Mouse (Mus musculus) retina, postnatal 7 days (tissue): ENCODE data around the gene Slc23a3.

Experiments used
- DNase-seq: peaks from one replicate; pipeline ENCODE4 v3.0.0-alpha.2; 2012; ENCODE audit warnings: low read depth, low spot score

Slc23a3 gene

GRCm38 (mm10) chr1:75133421-75134207 is at the start of gene Slc23a3:
Slc23a3 (minus strand) TSS chr1:75133890.
- DNase-seq = no peak

GRCm38 (mm10) chr1:75182160-75182559 is 48.5 kb upstream of the Slc23a3 start:
- DNase-seq = no peak

- DNase-seq = no peak
Measured at GRCm38 (mm10) chr1:75181377-75181870, 47.7 kb upstream of the Slc23a3 start.

- DNase-seq = no peak
Measured at GRCm38 (mm10) chr1:75180741-75181140, 47.1 kb upstream of the Slc23a3 start.

DNA sequence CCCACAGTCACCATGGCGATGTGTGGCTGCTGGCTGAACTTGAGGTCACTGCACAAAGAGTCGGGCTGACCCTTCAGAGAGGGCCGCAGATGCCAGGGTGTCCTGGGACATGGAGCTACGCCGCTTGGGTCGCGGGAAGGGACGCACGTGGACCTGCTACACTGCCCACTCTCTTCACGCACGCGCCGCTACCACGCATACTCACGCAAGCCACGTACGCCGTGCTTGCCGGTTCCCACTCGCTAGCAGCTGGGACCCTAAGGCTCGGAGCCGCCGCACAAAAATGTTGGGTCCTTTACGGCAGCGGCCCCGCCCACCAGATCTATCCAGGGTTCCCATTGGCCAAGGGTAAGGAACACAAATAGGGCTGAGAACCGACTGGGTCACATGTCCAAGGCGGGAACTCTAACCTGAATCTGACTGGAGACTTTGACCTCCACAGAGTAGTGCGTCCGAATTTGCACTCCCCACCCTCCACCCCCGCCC is 46.5 kb upstream of the Slc23a3 start, which contains the start of gene Abcb6:
Gene Abcb6, minus strand, starts transcription at position 288 of the 486 bp plus-strand sequence.
- peak; percentile 86 for DNase-seq

DNA sequence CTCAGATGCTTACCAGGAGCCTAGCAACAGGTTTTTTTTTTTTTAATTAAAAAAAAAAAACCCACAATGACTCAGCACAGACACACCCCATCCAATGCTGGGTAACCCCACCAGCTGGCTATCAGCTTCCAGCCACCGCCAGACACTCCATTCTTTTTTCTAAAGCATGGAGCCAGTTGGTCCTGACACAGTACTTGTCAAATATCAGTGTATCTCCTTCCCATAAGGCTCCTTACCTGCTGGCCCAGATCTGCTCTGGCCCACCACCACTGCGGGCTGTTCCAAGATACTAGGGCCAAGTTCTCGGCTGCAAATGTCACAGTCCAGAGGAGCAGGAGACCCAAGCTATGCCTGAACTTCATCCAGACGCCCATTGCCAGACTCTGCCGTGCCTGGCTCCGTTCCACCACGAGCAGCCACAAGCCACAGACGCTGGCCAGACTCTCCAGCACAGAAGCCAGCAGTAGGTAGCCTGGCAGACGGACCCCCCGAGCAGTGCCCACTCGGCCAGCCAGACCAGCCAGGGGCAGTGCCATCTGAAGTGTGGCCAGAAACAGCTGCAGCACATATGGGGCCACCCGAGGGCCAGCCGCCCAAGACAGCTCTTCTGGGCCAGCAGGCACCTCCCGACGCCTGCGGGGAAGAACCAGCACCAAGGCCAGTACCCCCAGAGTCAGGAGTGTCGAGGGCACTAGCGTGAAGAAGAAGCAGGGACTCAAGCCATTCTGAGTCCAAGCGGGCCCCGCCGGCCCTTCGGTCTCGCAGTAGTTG is 45.8 kb upstream of the Slc23a3 start:
- DNase-seq = no peak

DNA sequence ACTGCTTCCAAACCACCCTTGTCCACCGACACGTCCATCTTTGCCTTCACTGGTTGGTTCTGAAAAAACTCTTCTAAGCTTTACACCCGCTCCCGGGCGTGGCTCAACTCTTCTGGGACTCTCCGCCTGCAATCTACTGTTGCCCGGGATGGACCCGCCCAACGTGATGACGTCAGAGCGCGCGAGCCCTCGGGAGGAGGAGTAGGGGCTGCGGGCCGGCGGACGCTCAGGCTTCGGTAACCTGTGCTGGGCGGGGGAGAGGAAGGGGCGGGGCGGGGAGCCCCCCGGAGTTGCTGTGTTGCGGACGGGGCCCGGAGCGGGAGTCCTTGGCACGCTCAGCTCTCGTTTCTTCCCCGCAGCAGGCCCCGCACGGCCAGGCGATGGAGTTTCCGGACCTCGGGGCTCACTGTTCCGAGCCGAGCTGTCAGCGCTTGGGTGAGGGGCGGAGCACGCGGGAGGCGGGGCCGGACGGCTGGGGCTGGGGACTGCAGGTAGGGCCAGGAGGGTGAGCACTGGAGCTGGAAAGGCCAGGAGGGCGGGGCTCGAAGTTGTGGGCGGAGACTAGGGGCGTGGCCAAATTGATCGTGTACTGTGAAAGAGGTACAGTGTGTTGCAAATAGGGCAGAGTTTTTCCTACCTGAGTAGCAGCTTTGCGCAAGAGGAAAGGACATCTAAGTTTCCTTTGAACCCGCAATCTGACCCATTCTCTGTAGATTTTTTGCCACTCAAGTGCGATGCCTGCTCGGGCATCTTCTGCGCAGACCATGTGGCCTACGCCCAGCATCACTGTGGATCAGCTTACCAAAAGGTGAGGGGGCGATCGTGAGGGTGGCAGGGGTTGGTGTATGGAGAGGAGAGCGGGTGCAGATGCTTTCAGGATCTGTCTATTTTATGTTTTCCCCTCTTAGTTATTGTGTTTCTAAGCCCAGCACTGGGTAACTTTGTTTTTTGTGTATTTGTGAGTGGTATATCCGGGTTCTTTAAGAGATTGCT is 35.1 kb upstream of the Slc23a3 start, which contains the start of gene Zfand2b:
Gene Zfand2b, plus strand, starts transcription at position 175 of the 993 bp plus-strand sequence.
- DNase-seq = peak; percentile 88

GRCm38 (mm10) chr1:75168093-75168471 is 34.4 kb upstream of the Slc23a3 start:
- no peak for DNase-seq

GRCm38 (mm10) chr1:75160256-75160617 is 26.5 kb upstream of the Slc23a3 start:
- no peak for DNase-seq

- no peak for DNase-seq
Measured at GRCm38 (mm10) chr1:75159540-75160255, 26.0 kb upstream of the Slc23a3 start.

DNA sequence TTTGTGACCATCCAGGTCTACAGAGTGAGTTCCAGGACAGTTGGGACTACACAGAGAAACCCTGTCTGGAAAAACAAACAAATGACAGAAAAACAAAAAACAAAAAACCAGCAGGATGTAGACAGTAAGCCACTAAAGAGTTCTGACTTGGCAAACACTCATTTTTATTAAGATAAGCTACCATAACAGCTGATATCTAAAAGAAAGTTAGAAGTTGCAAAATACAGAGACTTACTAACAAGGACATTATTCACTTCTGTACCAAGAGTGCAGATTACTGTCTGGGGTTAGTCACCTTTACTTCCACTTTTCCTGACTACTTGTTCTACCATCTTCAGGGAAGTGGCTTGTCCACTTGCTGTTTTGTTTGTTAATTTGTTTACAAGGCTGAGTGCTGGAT is 25.3 kb upstream of the Slc23a3 start:
- DNase-seq = no peak

DNA sequence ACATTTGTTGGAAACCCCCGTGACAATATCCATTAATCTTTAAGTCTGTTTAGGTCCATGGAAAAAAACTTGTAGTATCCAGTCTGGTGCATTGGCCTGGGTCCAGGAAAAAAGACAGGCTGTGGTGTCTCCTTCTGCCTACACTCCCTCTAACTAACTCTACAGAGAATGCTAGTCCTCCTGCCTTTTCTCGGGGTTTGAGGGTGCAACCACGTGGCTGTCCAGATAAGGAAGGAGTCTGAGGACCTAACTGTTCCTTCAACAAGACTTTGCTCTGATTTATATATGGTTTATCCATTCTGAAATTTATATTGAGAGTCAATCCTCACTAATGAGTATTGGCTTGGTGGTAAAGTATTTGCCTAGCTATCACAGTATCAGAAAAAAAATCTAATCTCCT is 22.1 kb upstream of the Slc23a3 start:
- no peak for DNase-seq

DNA sequence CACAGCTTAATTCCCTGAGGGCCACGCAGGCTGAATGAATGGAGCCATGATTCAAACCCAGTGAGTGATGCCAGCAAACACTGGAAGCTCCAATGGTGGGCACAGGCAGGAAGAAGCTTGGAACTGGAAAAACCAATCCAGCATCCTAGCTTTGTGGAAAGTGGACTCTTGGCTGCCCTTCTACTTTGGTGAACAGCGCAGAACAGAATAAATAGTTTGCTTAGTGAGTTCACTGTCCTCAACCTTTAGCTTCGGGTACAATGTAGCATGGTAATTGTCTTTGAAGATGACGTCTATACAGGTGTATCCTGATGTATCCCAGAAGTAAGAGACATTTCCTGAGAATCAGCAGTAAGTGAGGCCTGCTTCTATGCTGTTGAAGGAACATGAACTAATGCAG is 15.0 kb upstream of the Slc23a3 start:
- no peak for DNase-seq

DNA sequence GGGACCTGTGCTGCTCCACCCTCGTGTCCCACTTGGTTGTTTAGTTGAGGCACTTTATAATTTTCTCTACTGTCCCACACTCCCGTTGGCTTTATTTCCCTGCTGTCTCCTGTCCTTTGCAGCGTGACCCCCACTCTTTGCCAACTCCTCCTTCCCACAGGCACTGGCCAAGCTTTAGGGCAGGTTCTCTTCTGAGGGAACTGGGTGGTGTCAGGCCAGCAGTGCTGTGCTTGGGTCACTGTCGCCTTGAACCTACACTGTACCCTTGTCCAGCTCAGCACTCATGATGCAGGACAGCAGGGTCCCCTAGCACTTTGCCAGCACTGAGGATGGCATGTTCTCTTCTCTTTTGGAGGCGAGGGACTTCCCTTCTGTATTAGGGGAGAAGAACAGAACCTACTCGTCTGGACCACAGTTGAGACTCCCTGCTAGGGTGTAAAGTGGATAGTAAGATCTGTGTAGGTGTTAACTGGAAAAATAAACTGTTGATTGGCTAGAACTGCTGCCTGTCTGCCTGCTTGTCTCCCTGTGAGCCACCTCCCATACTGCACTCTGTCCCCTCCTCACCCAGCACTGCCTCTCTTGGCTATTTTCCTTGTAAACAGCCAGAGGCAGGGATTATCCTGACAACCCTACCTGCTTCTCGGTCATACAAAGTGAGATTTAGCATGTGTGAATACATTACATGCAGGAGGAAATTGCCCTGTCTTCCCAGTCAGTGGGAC is 13.9 kb upstream of the Slc23a3 start:
- no peak for DNase-seq

- DNase-seq = no peak
Measured at GRCm38 (mm10) chr1:75145589-75145988, 11.9 kb upstream of the Slc23a3 start.

- DNase-seq = peak; percentile 92
Measured at GRCm38 (mm10) chr1:75142301-75143261, 8.9 kb upstream of the Slc23a3 start, which contains the start of the genes Cnppd1 and Retreg2. Cnppd1 (minus strand) TSS chr1:75142711. Retreg2 (plus strand) TSS chr1:75142778.

GRCm38 (mm10) chr1:75141486-75142190 is 7.9 kb upstream of the Slc23a3 start:
- DNase-seq = no peak
